ENCODE assay signal across 30 mouse cellular contexts in genomic region chr4:89937673-89938072, GRCm38 (mm10).
"Had no signal": no experiment of that assay in that cellular context is flagged by ENCODE, and none has a peak within 500 bp of the region (broad histone marks: within the 10 kb centered on the region; RNA-seq: fewer than 3 reads in every experiment).

No protein-coding gene starts in this region.

- H3K9ac ChIP-seq: limb, embryonic 12.5 days; limb, embryonic 13.5 days; limb, embryonic 15.5 days; liver, embryonic 12.5 days; liver, embryonic 13.5 days; liver, embryonic 14.5 days; liver, embryonic 15.5 days; liver, postnatal 0 days; lung, embryonic 14.5 days; lung, embryonic 15.5 days; midbrain, embryonic 12.5 days; midbrain, embryonic 13.5 days; midbrain, embryonic 15.5 days; neural tube, embryonic 12.5 days had no signal

- H3K36me3 ChIP-seq: limb, embryonic 10.5 days; limb, embryonic 12.5 days; limb, embryonic 13.5 days; limb, embryonic 15.5 days; liver, embryonic 12.5 days; liver, embryonic 13.5 days; liver, embryonic 15.5 days; lung, embryonic 15.5 days; midbrain, embryonic 10.5 days; midbrain, embryonic 12.5 days; midbrain, embryonic 13.5 days; midbrain, embryonic 15.5 days; neural tube, embryonic 12.5 days had no signal

- H3K4me3 ChIP-seq: limb, embryonic 10.5 days; limb, embryonic 12.5 days; limb, embryonic 13.5 days; limb, embryonic 15.5 days; liver, embryonic 12.5 days; liver, embryonic 13.5 days; liver, embryonic 15.5 days; lung, embryonic 15.5 days; megakaryocyte, embryonic 14.5 days; midbrain, embryonic 10.5 days; midbrain, embryonic 12.5 days; midbrain, embryonic 13.5 days; midbrain, embryonic 15.5 days; myocyte; neural tube, embryonic 12.5 days had no signal

- ATAC-seq: liver, embryonic 12.5 days; liver, postnatal 0 days; lung, postnatal 0 days; midbrain, embryonic 13.5 days; midbrain, embryonic 15.5 days; midbrain, embryonic 16.5 days had no signal

- H3K27ac ChIP-seq: limb, embryonic 10.5 days; limb, embryonic 12.5 days; limb, embryonic 13.5 days; limb, embryonic 15.5 days; liver, embryonic 12.5 days; liver, embryonic 13.5 days; liver, embryonic 14.5 days; liver, embryonic 15.5 days; lung, embryonic 15.5 days; macrophage; midbrain, embryonic 10.5 days; midbrain, embryonic 12.5 days; midbrain, embryonic 13.5 days; midbrain, embryonic 15.5 days; neural tube, embryonic 12.5 days had no signal

- DNase-seq: left cerebral cortex, postnatal 4 days; liver; liver, embryonic 13.5 days; liver, postnatal 0 days; lung, adult 18-20 months; lung, adult 2 months; lung, embryonic 14.5 days; lung, postnatal 10 days; lung, postnatal 14 days; lung, postnatal 36 days; lung, postnatal 4 days; midbrain, embryonic 14.5 days had no signal

- H3K4me1 ChIP-seq: limb, embryonic 10.5 days; limb, embryonic 12.5 days; limb, embryonic 13.5 days; limb, embryonic 15.5 days; liver, embryonic 12.5 days; liver, embryonic 13.5 days; liver, embryonic 15.5 days; lung, embryonic 15.5 days; megakaryocyte, embryonic 14.5 days; midbrain, embryonic 10.5 days; midbrain, embryonic 12.5 days; midbrain, embryonic 13.5 days; midbrain, embryonic 15.5 days; neural tube, embryonic 12.5 days had no signal

- H3K27me3 ChIP-seq: limb, embryonic 12.5 days; limb, embryonic 13.5 days; limb, embryonic 15.5 days; liver, embryonic 12.5 days; liver, embryonic 13.5 days; liver, embryonic 15.5 days; lung, embryonic 15.5 days; megakaryocyte, embryonic 14.5 days; midbrain, embryonic 12.5 days; midbrain, embryonic 13.5 days; midbrain, embryonic 15.5 days; neural tube, embryonic 12.5 days had no signal

- H3K9me3 ChIP-seq: limb, embryonic 10.5 days; limb, embryonic 12.5 days; limb, embryonic 13.5 days; limb, embryonic 15.5 days; liver, embryonic 12.5 days; liver, embryonic 13.5 days; liver, embryonic 15.5 days; lung, embryonic 15.5 days; megakaryocyte, embryonic 14.5 days; midbrain, embryonic 10.5 days; midbrain, embryonic 12.5 days; midbrain, embryonic 13.5 days; midbrain, embryonic 15.5 days; neural tube, embryonic 12.5 days had no signal
